Mouse (Mus musculus) E14TG2a.4 (cell line): ENCODE results near the gene Dusp22.

Experiments used
- CTCF ChIP-seq: conservative IDR thresholded peaks from 2 replicates; pipeline ENCODE4 v1.5.1; 2014; ENCODE audit warnings: low read length
- NANOG ChIP-seq: IDR thresholded peaks from 2 replicates; pipeline ENCODE4 v1.6.1; 2014; ENCODE audit warnings: borderline replicate concordance, low read length, mixed read lengths

DNA sequence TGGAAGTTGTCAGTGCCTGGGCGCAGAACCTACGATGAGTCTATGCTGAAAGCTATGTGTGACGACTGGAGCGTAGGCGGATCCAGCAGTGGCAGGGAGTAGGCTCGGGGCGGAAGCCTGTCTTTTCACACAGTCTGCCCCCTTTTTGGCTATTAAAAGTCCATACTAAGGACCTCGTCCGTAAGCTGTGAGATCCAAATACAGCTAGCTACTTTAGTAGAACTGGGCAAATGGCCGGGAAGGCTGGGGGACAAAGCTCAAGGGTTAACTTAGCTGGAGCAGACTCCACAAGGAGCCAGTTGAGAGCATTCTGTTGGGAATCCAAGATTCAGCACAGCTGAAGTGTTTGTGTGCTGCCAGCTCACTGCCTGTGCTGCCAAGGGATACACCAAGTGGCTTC lies 6.7 kb downstream of the Dusp22 start:
- no peak for TF ChIP-seq CTCF
- TF ChIP-seq NANOG, result no peak
